Mouse (Mus musculus): ENCODE measurements around the gene Nhs.
"Not testable (repeated sequence)": the region's sequence is repeated elsewhere in the genome, so short reads cannot be mapped to it uniquely, and the experiment has no call there.

Nhs gene

GRCm38 (mm10) chrX:161943098-161943680 lies 216.3 kb downstream of the Nhs start:
- no peak for DNase-seq (ENCODE audit: low read depth in 1 of 2, low spot score in 2 of 2)

GRCm38 (mm10) chrX:161940696-161941095 lies 218.8 kb downstream of the Nhs start:
- DNase-seq (ENCODE audit: low read depth in 1 of 2, low spot score in 2 of 2) = no peak

DNA sequence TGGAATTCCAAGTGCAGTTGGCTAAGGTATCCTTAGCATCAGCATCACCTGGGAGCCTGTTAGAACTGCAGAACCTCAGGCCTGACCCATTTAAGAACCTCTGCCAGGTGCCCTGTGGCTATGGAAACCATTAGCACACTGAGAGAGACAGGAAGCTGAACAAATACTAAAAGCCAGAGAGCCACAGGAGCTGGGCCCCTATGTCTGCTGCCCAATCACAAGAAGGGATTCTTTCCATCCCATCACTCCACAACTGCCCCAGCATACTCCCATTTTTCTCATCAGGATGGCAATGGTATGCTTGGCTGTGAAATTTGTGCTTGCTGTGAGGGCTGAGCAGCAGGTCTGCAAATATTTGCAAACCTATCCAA lies 232.9 kb downstream of the Nhs start:
- no peak for DNase-seq (ENCODE audit: low read depth in 1 of 2, low spot score in 2 of 2)

DNA sequence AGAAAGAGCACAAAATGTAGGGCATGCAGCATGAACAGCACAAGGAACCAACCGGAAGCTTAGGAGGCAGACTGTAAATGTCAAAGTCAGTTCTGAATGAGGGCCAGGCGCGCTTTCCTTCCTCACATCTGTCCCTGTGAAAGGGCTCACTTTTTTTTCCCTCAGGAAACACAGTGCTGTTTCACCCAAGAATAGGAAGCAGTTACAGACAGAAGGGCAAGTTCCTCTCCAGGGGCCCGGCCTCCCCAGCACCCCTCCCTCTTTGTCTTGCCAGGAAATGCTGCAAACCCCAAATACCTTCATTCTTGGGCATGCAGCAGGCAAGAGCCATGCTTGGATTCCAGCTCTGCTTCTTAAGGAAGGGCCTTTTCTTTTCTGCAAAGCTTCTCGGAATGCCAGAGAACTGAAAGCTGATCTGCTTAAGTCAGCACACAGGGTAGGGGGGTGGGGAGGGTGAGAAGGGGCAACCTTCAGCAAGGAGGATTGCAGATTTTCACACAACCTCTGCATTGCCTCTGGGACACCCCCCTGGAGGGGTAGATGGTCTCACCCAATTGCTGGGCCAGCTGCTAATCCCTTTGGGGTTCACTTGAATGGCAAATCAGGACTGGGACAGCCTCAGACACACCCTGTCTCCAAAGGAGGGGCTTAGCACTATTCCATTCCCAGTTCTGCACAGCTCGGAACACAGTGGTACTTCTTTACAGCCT lies 233.4 kb downstream of the Nhs start:
- no peak for DNase-seq (ENCODE audit: low read depth in 1 of 2, low spot score in 2 of 2)

DNA sequence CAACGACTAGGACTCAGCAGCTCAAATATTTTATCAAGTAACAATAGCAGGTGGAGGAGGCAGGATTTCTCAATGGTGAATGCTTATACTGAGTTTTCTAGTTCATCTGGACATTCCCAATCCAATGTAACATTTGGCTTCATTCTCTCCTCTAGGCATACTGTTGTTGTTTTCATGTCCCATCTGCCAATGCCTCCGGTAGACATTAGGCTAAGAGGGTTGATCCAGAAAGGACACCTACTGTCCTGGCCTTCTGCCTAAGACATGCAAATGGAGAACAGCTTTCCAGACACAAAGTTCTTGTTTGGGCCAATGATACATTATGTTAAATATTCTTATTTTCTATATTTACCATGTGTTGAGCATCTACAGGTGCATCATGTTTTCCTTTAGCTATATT lies 236.9 kb downstream of the Nhs start:
- DNase-seq (ENCODE audit: low read depth in 1 of 2, low spot score in 2 of 2) = no peak

DNA sequence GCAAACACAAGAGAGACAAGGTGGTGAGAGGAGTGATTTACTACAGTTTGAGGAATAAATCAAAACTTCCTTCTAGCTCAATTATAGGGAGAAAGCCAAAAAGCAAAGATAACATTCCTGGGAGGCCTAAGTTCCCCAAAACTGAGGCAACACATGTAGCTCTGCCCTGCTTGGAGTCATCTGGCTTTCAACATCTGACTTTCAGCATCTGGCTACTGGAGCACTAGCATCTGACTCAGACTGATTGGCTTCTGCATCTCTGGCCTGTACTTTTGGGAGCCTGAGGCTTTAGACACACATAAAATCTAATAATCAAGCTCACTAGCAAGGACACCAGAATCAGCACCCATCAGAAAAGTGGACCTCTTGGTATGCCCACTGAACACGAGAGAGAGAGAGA lies 237.9 kb downstream of the Nhs start:
- no peak for DNase-seq (ENCODE audit: low read depth in 1 of 2, low spot score in 2 of 2)

GRCm38 (mm10) chrX:161909963-161910362 lies 249.6 kb downstream of the Nhs start:
- DNase-seq (ENCODE audit: low read depth in 1 of 2, low spot score in 2 of 2) = no peak

DNA sequence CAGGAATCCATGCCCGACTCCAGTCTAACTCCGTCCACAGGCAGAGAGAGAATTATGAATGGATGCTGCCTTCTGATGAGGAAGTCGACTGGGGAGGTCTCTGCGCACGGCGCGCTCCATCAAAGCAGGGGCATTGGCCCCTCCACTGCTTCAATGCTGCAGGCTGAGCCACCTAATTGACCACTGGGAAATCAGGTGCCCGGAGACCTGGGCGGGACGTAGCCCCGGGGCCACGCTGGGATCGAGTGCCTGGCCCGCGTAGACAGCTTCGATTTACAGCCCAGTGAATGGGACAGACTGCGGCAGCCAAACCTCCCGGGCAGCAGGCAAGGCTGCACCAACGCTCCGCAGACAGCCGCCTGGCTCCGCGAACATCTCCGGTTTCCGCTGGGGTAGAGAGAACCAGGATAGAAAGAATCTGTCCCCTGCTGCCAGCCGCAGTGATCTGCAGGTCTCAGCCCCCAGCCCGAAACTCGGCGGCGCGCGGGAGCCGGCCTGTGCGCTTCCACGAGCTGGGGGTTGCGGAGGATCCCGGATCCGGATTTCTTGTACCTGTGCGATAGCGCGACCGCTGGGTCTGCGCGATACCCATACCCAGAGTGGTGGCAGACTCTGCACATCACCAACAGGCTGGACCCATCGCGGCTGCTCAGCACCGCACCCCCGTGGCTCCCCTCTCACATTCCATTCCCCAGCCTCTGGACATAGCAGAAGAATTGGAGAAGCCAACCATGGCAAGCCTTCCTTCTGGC lies 250.7 kb downstream of the Nhs start:
- DNase-seq (ENCODE audit: low read depth in 1 of 2, low spot score in 2 of 2) = no peak

- no peak for DNase-seq (ENCODE audit: low read depth in 1 of 2, low spot score in 2 of 2)
Measured at GRCm38 (mm10) chrX:161907595-161908592, 251.6 kb downstream of the Nhs start.

DNA sequence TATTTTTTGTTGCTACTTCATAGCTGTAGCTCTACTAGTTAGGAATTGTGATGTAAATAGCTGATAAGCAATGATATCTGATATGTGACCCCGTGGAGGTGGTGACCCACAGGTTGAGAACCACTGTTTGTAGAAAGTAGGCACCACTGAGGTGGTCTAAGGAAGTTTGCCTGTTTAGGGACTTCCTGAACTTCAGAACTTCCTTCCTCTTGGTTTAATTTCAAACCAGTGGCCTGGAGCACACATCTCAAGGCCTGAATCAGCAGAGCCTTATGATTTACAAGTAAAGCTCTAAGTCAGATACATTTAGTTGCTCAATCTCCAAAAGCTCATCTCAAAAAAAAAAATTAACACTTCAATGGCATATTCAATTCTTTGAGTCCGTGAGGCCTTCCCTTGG lies 265.1 kb downstream of the Nhs start:
- no peak for DNase-seq (ENCODE audit: low read depth in 1 of 2, low spot score in 2 of 2)

GRCm38 (mm10) chrX:161883661-161884060 lies 275.9 kb downstream of the Nhs start:
- no peak for DNase-seq (ENCODE audit: low read depth in 1 of 2, low spot score in 2 of 2)

GRCm38 (mm10) chrX:161877123-161877522 lies 282.4 kb downstream of the Nhs start:
- no peak for DNase-seq (ENCODE audit: low read depth in 1 of 2, low spot score in 2 of 2)

DNA sequence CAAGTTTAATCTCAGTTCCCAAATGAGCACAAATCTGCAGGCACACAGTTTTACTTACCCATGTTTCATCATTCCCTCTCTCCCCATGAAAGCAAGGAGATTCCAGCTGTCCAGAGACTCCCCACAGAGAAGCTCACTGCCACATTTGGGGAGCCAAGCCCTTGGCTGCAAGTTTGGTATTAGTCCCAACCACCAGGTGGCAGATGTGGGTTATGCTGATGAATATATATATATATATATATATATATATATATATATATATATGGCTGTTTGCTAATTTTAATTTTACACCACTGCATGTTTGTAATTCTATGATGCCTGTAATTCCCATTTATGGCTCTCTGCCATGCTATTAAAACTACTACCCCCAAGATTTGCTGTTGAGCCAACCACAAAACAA lies 286.0 kb downstream of the Nhs start:
- DNase-seq (ENCODE audit: low read depth in 1 of 2, low spot score in 2 of 2) = no peak

DNA sequence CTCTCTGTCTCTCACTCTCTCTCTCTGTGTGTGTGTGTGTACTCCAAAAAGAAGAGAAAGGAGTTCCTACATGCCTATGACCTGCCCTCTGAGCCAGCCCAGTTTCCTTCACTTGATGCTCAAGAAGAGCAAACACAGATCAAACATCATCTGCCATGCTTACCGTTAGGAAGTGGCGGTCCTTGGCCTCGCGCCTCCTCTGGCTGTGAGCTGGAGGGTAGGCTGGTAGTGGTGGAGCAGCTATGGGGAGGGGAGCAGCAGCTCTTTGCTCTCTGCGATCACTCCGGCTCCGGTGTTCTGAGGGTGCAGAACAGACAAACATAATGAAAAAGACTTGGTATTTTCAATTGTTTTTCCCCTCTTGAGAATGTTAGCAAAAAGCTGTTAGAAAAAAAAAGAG lies 288.2 kb downstream of the Nhs start:
- DNase-seq (ENCODE audit: low read depth in 1 of 2, low spot score in 2 of 2) = no peak

DNA sequence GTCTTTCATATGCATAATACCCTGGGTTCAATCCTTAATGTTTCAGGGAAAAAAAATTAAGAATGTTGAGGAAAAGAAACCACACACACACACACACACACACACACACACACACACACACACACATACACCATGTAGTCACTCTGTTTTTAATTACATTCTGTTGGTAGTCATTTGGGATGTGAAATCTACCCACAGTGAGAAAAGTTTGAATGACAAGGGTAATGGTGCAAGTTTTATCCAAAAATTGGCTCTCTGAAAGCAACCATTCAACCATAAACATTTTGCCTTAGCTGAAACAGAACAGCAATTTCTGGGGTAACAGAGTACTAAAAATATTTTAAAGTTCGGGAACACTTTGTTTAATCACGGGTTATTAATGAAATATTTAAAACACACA lies 303.9 kb downstream of the Nhs start:
- no peak for DNase-seq (ENCODE audit: low read depth in 1 of 2, low spot score in 2 of 2)

GRCm38 (mm10) chrX:161853626-161854312 lies 305.8 kb downstream of the Nhs start:
- DNase-seq (ENCODE audit: low read depth in 1 of 2, low spot score in 2 of 2) = no peak

DNA sequence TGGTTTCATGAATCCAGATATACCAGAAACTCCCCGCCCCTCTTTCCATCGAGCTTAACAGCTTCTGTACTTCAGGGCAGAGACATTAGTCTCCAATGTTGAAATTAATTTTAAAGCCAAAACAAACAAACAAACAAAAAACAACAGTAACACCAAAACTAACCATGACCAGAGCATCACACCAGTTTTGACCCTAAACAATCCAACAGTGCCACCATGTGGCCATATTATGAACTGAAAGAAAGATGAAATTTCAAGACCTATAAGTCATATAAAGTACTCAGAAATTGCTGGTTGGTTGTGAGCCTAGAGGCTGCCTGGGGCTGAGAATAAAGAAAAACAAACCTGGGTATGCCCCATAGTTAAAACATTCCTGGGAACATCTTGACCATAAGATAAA lies 333.3 kb downstream of the Nhs start:
- DNase-seq (ENCODE audit: low read depth in 1 of 2, low spot score in 2 of 2) = not testable (repeated sequence)

- no peak for DNase-seq (ENCODE audit: low read depth in 1 of 2, low spot score in 2 of 2)
Measured at GRCm38 (mm10) chrX:161790182-161790581, 369.3 kb downstream of the Nhs start.

Measured in monocyte, adult 2 months (primary cell).